Mouse (Mus musculus) spleen, adult 10 weeks (tissue): ENCODE data around the gene Bag3. TPM values are rescaled to one million over a fixed set of nuclear protein-coding genes. Genes with fewer than 3 reads are reported as not detected.

Experiments used
- polyA plus RNA-seq: library from polyadenylated mRNA; stranded (reverse); fragments of 350-450 nt; fragmentation: Illumina TruSeq; extraction: RNeasy Lipid Tissue Mini Kit (QIAGEN cat#74804); gene quantifications from one replicate; pipeline ENCODE4 v1.2.3, GENCODE M21; 2015; ENCODE audit warnings: low replicate concordance; ENCODE audit not compliant: insufficient read depth

The Bag3 gene
- 7.6 TPM for polyA plus RNA-seq

DNA sequence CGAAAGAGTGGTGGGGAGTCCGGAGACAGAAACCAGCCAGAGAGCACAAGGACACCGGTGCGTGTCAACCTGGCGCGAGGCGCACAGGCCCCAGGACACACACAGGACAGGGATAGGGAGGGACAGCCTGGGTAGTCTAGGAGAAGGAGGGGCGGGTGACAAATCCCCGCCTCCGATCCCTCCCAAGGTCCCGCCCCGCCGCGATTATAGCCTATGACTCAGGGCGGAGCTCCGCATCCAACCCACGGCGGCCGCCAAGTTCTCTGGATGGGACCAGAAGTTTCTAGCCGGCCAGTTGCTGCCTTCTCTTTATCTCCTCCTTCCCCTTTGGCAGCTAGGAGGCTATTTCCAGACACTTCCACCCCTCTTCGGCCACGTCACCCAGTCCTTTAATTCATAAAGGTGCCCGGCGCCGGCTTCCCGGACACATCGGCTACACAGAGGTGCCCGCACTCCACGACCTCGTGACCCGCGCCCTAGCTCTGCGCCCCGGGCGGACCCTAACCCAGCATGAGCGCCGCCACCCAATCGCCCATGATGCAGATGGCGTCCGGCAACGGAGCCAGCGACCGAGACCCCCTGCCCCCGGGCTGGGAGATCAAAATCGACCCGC is at the start of gene Bag3:
Gene Bag3, plus strand, starts transcription at position 268 of the 613 bp plus-strand sequence.

Other genes starting within 250 kb of the Bag3 start
- 21.1 TPM for gene BC017158, start 225.4 kb upstream of the Bag3 start, polyA plus RNA-seq
- 160 TPM for gene Rgs10, start 104.9 kb upstream of the Bag3 start, polyA plus RNA-seq
- gene Tial1, start 61.9 kb upstream of the Bag3 start, polyA plus RNA-seq: 222 TPM
- gene Inpp5f, start 87.7 kb downstream of the Bag3 start, polyA plus RNA-seq: 57.7 TPM
- 61.6 TPM for gene Mcmbp, start 216.9 kb downstream of the Bag3 start, polyA plus RNA-seq
- 32.7 TPM for gene Sec23ip, start 221.3 kb downstream of the Bag3 start, polyA plus RNA-seq